Mouse (Mus musculus): ENCODE measurements around the gene Rfx3.
A peak's percentile ranks its signal among the peaks of the same experiment; 100 is the strongest.

The Rfx3 gene

DNA sequence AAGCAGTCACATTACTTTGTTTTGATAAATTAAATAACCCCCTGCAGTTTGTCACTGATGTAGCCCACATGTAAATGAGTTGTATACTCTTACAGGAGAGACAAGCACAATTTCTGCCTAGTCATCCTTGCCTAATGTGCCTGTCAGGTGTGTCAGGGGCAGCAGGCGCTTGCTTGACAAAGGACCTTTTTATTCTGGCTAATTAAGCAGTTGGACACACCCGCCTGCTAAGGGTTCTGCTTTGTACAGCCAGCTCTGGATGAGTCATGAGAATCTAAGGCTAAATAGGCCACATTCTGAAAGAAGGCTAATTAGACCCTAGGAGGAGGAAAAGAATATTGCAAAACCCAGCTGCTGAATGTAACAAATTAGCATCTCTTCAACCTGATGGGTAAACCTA lies 106.3 kb downstream of the Rfx3 start:
- DNase-seq, result peak; percentile 80

DNA sequence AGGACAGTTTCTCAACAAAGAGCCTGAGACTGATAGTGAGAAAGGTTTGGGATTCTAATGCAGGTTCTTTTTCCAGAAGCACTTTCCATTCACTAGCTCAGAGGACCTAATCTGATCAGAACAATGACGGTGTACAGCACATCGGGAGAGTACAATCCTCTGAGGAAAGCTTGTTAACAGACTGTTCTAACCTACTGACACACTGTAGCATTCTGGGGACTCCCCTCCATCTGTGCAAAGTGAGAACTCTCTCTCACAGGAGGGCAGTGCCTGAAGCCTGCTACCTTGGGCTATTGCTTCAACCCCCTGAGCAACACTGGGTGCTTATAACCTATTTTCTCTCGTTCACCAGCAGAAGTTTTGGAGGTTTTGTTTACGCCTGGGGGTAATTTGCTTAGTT lies 106.8 kb downstream of the Rfx3 start:
- DNase-seq, result no peak

DNA sequence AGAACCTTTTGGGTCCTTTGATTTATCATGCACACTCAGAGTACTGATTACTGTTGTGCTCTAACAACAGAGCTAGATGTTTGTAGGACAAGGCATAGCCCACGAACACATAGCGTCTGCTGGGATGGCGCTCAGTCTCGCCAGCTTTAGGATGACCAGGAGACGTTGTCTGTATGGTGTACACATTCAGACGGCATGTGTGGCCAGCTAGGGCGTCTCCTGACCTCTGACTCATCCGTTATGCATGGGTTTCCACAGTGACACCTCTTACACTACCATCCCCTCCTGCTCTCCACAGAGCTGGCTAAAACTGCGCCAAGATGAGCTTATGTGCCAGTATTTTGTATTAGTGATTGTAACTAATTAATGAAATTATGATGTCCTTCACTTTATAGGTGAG lies 108.4 kb downstream of the Rfx3 start:
- no peak for DNase-seq

DNA sequence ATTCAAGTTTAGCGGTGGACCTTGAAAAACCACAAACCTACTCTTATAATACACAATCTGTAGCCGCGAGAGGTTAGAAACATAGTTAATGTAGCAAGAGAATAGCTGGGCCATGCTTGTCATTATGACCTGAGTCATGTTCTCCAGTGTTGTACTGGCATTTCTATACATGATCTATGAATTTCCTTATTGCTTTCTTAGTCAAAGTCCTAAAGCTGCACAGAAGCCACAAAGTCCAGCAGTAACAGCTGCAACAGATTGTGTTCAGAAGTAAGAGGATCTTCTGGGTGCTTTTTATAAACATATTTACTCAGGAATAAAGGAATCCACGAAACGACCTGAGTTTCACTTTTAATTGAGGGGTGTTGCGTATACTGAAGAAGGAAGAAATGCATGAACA lies 109.3 kb downstream of the Rfx3 start:
- DNase-seq, result no peak

DNA sequence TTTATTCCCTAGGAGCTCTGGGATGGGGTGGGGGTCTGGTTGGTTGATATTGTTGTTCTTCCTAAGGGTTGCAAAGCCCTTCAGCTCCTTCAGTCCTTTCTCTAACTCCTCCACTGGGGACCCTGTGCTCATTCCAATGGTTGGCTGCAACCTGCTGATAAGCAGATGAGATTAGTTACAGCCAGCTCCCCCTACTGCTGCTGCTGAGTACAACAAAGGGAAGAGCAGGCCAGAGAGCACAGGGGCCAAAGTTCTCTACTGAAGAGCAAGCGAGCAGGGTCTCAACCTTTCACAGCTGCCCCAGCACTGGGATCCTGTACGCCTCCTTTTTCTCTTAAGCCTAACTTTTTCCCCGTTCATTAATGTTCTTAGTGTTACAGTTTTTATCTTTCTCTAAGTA lies 126.4 kb downstream of the Rfx3 start:
- DNase-seq, result no peak

DNA sequence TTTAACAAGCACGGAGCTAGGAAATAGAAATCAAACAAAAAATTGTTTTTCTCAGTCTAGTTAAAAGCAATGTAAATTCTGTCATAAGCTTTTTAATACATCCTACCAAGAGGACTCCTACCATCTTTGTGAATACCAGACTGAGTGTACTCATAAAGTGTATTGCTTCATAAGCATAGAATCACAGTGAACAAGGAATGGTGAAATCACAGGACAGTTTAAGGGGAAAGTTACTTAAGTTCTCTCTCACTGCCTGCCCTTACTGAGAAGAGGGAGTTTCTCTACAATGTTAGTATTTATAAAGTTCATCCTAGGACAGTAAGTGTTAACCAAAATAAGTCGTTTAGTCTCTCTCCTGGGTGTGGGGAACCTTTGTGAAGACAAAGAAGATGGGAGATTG lies 133.5 kb downstream of the Rfx3 start:
- DNase-seq, result no peak

DNA sequence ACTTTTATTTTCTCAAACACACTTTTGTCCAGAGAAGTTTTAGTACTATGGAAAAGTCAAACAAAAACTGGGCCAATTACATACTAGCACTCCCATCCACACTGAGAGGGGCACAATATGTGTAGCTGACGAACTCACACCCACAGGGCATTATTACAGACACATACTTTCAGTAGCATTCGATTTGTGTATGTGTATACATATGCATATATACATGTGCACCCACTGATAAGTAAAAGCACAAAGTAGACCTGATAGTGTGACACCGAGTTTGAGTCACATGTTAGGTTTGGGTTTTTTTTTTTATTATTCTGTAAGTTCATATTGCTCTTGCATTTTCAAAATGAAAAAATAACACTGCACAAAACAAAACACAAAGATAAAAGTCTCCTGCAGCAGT lies 140.2 kb downstream of the Rfx3 start:
- no peak for DNase-seq

DNA sequence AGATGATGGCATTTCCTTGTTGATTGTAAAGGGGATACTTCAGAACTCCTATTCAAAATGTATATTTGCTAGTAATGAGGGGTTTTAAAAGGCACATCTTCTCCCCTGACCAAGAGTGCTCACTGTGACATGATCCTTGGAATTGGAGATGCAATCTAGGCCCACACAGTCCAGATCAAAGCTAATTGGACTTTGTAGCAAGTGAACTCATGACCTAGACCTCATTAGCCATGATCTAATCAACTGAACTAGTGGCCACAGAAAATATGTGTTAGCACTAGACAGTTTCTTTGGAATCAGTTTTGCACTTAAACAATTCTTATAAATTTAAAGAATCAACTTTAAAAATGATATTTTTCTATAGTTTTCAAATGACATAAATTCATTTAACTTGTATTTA lies 151.3 kb downstream of the Rfx3 start:
- DNase-seq, result no peak

DNA sequence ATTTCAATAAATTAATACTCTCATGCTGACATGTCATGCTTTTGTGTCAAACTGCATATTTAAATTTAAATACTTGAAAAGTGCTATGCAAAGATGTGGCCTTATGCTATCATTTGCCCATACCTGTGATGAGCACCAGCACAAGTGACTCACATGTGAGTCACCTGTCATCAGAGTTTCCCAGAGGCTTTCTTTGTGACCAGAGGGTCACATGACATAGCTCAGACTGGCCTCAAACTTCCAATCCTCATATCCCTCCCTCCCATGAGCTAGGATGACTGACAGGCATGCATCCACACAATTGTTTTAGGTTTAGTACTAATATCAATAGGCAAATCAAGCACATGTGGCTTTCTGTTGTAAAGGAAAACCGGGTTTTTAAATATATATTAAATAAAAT lies 162.0 kb downstream of the Rfx3 start:
- DNase-seq, result no peak

DNA sequence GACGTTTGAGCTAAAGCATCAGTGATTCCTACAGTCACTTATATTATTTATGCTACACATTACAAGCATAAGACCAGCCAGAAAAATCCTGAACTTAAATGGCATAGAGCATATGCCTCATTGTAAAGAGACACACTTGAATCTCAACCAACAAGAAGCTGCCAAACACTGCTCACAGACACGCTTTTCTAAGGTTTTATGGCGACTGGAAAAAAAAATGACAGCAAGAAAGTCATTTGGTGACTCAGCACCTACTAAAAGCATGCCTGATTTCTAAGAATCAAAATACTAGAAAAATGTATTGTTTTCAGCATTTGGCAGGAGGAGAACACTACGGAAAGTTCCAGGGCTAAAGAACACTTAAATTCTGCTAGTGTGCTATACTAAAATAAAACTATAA lies 163.9 kb downstream of the Rfx3 start:
- no peak for DNase-seq

DNA sequence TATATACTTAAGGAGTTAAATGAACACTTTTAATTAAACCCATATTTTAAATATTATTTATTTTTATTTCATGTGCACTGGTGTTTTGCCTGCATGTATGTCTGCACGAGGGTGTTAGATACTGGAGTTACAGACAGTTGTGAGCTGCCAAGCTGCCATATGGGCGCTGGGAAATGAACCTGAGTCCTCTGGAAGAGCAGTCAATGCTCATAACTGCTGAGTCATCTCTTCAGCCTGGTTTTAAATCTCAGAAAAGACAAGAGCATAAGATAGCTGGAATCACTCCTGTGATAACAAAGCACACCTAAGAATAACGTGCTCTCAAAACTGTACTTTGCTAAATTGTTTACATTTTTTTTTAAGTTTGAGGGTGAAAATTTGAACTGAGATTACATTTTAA lies 172.3 kb downstream of the Rfx3 start:
- no peak for DNase-seq

DNA sequence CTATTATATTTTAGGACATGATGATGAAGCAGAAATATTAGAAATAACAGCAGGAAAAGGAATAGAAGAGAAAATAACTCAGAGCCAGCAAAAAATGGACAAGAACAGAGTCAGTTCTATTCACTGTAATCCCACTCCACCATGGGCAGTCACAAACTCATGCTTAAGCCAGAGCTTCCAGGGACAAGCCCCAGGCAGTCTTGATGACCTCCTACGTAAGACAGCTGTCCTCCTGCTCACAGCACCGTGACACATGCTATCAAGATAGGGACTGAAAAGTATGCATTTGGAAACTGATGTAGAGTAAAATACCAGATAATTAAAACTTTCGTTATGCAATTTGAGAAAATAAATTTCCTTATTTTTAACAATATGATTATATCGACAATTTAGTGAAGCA lies 172.9 kb downstream of the Rfx3 start:
- no peak for DNase-seq

DNA sequence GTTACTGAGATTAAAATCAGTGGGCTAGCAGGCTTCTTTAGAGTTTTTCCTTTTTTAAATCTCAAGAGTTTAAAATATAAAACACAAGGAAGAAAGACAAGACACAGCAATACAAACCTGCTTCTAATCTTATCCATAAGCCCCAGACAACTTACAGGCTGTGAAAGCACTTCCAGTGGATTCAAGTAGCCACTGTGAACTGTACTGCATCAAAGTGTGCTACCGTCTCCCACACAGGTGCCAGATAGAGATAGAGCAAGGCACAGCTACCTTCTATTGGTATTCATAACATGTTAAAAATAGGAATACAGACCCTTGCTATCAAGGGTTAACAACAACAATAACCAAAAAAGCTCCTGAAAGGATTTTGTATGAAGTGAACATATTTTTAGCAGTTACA lies 178.5 kb downstream of the Rfx3 start:
- DNase-seq, result no peak

DNA sequence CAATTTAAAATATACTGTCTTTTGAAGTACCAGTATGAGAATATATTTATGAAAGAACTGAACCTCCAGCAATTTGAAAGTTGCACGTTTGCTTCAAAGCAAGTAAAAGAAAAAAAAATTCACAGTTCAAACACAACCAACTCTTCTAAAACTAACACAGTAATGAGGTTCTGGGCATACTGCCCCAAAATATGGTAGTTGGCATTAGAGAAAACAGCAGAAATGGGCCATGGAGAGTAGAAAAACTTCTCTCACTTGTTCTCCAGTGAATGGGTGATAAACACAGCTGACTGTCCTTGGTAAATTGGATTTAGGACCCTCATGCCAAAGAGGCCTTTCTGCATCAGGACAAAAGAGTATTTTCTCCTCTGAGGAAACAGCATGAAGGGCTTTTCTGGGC lies 182.7 kb downstream of the Rfx3 start:
- DNase-seq, result no peak

DNA sequence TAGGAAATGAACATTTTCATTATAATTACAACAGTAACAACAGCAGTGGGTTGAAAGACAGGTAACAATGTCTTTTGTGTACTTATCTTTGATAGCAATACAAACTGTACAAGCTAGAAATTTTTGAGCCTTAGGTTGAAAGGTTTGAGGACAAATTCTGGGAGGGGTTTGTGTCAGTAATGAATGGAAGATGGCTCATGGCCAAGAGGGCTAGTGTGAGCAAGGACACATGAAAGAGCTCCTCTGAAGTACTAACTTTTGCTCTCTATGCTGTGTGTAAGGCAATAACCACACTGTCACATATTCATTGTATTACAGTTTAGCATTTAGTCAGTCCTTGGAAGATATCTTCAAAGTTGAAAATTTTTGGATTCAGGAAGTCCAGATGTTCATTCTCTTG lies 193.3 kb downstream of the Rfx3 start:
- DNase-seq, result no peak

DNA sequence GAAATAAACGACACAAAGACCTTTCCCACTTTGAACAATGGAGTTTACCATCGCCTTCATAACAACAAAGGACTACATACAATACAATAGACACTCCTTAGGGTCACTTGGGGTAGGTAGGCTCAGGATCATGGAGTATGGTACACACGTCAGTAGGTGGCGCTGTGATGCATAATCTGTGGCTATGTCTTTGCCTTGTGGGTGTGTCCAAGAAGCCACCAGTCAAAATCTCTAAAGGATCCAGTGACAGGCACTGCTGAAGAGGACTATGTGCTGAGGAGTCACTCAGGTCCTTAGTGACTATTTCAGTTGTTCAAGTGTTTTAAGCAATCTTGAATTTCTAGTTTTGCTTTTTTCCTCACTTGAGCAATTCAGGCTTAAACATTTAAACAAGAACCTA lies 230.9 kb downstream of the Rfx3 start:
- no peak for DNase-seq

DNA sequence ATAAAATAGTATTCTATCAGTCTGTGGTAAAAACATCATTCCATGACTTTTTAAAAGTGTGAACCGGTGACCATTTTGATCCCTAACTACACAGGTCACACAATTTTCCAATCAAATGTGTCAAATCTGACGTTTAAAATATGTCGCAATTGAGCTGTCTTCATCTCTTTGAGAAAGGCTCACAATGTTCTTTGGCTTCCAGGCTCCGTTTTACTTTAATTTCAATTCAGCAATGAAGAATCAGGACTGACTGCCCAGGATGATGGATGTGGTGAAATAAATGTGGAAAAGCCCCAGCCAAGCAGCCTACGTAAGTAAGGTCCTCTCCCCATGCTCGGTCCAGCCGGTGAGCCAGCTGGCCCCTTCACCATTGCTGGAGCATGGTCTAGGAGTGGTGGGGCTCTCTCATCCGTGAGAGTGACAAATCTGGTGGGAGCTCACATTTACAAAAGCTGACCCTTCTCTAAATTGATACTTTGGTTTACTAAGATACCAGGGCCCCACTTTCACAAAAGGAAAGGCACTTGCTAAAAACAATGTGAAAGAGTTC lies 240.2 kb downstream of the Rfx3 start:
- DNase-seq, result no peak

DNA sequence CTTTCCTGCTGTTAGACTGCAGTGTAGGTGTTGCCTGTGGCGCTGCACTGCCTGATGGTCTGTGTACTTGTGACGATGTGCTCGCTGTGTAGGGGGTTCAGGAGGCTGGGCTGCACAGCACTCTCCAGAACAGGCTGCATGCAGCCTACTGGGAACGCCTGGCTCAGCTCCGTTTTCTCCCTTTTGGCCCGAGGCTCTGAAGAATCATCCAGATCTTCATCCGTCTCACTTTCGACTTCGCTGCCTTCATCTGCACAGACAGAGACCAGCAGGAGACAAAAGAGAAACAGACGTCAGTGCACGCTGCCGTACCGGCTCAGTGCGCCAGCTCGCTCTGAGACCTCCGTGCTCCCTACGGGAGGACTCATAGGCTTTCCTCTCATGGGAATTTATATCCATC lies 242.5 kb downstream of the Rfx3 start:
- peak; percentile 12 for DNase-seq

DNA sequence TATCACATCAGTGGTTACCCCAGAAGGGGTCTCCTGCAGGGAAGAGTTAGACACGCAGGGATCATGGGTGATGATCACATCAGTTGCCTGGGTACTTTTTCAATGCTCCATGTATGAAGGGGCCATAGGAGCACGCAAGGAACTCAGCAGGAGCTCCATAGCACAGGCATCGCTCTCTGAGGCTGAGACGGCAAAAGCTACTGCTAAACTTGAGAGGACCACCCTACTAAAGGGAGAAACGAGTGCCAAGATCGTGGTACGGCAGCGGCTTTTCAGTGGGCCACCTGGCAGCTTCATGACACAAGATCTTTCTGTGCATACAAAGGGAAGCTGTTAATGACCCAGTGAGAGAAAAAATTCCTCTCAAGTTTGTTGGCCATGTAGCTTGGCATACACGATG lies 250.7 kb downstream of the Rfx3 start:
- DNase-seq, result no peak

DNA sequence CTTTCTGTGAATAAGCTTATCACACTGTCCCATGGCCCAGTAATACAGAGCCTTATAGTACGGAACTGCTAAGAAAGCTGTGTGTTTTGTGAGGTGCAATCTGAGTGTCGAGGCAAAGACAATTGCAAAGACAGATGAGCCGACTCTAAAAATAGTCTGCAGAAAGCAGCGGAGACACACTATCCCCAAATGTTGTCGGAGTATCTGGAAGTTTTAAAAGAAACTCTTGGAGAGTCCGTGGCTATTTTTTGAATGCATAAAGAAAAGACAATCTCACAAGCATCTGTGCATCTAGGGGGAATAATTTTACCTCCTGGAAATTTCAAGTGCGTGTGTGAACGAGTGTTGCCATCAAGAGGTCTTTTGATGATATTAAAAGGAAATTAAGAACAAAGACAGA lies 251.6 kb downstream of the Rfx3 start:
- no peak for DNase-seq

DNA sequence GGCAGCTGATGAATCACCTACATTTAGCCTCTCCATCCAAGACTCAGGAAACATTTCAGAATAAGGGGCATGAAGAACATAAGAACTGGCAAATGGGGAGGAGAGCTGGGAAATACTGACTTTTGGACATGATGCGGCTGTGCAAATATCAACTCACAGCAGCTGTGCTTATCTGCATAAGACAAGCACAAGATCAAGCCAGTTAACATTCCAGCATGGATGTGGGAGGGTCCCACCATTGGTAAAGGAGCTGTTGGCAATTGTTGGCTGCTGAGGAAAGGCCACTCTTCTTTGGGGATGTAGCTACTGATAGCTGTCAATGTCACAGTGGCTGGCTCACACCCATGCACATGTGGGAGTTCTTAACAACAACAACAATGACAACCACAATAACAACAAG lies 263.7 kb downstream of the Rfx3 start:
- no peak for DNase-seq

DNA sequence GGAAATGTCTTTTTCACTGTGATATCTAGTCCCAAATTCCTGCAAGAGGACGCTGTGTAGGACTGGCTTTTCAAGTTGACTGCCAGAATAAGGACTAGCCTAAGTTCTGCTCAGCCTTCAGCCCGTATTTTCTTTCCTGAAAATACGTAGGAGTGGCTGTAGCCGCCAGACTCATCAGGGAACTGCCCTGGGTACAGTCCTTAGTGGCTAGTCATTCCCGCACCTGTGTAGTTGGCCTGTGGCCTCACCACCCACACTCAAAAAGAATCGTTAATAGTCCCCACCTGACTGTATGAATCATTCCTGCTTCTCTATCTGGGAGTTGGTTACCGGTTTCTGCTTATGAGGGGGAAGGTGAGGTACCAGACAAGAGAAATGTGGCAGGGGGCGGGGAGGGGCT lies 272.1 kb downstream of the Rfx3 start:
- no peak for DNase-seq

DNA sequence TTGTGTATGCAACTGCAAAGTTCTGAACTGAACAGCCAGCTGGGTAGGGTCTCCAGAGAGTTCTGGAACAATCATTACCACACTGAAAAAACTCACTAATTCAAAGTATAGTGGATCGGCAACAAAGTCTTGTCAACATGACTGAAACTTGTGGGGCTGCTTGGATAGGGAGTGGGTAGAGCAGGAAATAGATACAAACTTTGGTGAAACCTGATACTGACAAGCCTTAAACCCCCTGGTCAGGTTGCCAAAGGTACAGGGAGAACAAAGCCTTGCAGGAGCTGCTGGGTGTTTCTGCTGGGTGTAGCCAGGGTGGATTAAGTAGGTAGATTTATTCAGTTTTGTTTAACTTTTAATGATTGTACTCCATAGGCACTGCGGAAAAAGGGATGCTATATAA lies 274.4 kb downstream of the Rfx3 start:
- DNase-seq, result no peak

DNA sequence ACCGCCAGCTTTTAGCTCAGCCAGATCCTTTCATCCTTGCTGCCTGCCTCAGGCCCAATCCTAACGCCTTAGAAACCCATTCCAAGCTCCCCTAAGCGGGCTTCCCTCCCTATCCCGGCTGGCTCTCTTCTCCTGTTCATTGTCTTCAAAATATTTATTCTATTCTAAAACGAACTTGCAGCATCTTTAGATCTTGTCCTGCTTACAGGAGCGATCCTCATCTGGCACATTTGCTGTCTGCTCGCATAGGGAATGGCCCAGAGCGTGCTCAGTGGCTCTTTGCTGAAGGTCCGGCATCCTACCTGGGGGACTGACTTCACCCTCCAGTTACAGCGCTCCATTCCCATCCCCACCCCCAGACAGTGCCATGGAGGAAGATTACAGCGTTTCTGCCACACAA lies 292.0 kb downstream of the Rfx3 start:
- DNase-seq, result no peak

DNA sequence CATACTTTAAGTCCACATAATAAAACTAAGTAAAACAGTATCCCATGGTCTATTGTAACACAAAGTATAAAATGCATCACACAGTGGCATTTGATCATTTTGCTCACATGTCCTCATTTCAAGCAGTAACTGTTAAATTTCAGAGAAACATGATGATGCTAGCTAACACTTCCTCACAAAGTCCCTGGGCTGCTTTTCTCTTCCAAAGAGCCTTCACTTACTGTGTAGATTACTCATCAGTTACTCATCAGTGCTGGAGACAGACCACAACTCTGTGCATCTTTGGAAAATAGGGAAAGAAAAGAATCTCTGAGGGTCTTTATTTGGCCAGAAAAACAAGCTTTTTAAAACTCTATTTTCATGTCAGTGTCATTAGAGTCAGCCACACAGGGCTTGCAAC lies 294.7 kb downstream of the Rfx3 start:
- no peak for DNase-seq

All from layer of hippocampus, adult 9-11 months (tissue).